19 mouse cellular contexts compared by ENCODE assay signal in genomic region chr5:136335681-136336080, GRCm38 (mm10).
"Had no signal": no experiment of that assay in that cellular context is flagged by ENCODE, and none has a peak within 500 bp of the region (broad histone marks: within the 10 kb centered on the region; RNA-seq: fewer than 3 reads in every experiment).

No protein-coding gene starts in this region.

- DNase-seq: kidney, postnatal 25 days; layer of hippocampus, adult 9-11 months; liver; lung, adult 18-20 months; lung, postnatal 10 days; lung, postnatal 36 days; thymus, adult 18-20 months; thymus, postnatal 36 days had no signal

- H3K4me1 ChIP-seq: limb, embryonic 10.5 days; limb, embryonic 13.5 days; lung, embryonic 15.5 days; midbrain, embryonic 12.5 days had no signal

- H3K4me3 ChIP-seq: layer of hippocampus, adult 2 months; limb, embryonic 10.5 days; limb, embryonic 13.5 days; liver, embryonic 12.5 days; liver, embryonic 15.5 days; lung, embryonic 15.5 days; midbrain, embryonic 12.5 days; midbrain, embryonic 15.5 days; myocyte; neural tube, embryonic 13.5 days had no signal

- H3K27ac ChIP-seq: kidney, postnatal 0 days; layer of hippocampus, adult 2 months; limb, embryonic 10.5 days; limb, embryonic 13.5 days; liver, embryonic 12.5 days; liver, embryonic 15.5 days; lung, embryonic 15.5 days; midbrain, embryonic 12.5 days; midbrain, embryonic 15.5 days; neural tube, embryonic 13.5 days had no signal

- H3K4me2 ChIP-seq: limb, embryonic 13.5 days; liver, embryonic 12.5 days; liver, embryonic 15.5 days; lung, embryonic 15.5 days; midbrain, embryonic 12.5 days; midbrain, embryonic 15.5 days; neural tube, embryonic 13.5 days had no signal

- H3K9ac ChIP-seq: limb, embryonic 13.5 days; liver, embryonic 12.5 days; liver, embryonic 15.5 days; lung, embryonic 15.5 days; midbrain, embryonic 12.5 days; midbrain, embryonic 15.5 days; neural tube, embryonic 13.5 days had no signal

- ATAC-seq: midbrain, embryonic 15.5 days had no signal

- H3K9me3 ChIP-seq: limb, embryonic 10.5 days; limb, embryonic 13.5 days; liver, embryonic 12.5 days; liver, embryonic 15.5 days; lung, embryonic 15.5 days; midbrain, embryonic 12.5 days; midbrain, embryonic 15.5 days; neural tube, embryonic 13.5 days had no signal

- H3K27me3 ChIP-seq: limb, embryonic 13.5 days; liver, embryonic 12.5 days; liver, embryonic 15.5 days; lung, embryonic 15.5 days; midbrain, embryonic 12.5 days; midbrain, embryonic 15.5 days; neural tube, embryonic 13.5 days had no signal
